Mouse (Mus musculus) erythroblast, embryonic 14.5 days (primary cell): ENCODE data around the gene Cbl.

Experiments
- GATA1 ChIP-seq: IDR thresholded peaks from 2 replicates; pipeline ENCODE4 v1.6.1; 2012; ENCODE audit warnings: low read length, inconsistent platforms, mixed read lengths
- TAL1 ChIP-seq: IDR thresholded peaks from 3 replicates; pipeline ENCODE4 v1.6.1; 2012; ENCODE audit warnings: low read length, inconsistent platforms, mixed read lengths

DNA sequence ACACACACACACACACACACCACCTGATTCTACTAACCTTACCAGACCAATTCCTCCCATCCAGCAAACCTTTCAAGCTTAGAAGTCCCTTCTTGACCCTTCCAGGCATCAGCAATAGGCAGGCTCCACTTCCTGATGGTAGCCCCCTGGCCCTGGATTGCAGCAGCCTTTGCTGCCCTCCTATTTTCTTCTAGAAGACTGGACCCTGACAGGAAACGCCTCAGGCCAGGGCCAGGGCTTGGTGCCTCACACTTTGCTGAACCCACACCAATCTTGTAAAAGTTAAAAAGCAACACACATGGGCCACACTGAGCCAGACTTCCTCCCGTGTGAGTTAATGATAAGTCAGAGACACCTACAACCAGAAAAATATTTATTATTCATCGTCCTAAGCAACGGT lies 3.3 kb upstream of the Cbl start:
- TF ChIP-seq GATA1: no peak
- no peak for TF ChIP-seq TAL1
